Mouse (Mus musculus): ENCODE data around the gene Trim62. TPM values are rescaled to one million over a fixed set of nuclear protein-coding genes. Genes with fewer than 3 reads are reported as not detected.

Gene Trim62
- polyA plus RNA-seq, 1 experiment from 2014 or later = 23.8 TPM

- H3K27ac ChIP-seq (ENCODE audit: low read depth, low read length) = no peak overlapping the region
- H3K9ac ChIP-seq (ENCODE audit: low read depth, low read length) = no peak overlapping the region
- no peaks in the 10 kb centered on the region for H3K9me3 ChIP-seq (ENCODE audit: control insufficient read depth, low read length)
- 59% methylated on average over 5 of the region's 5 CpGs for WGBS
- H3K4me1 ChIP-seq (ENCODE audit: control insufficient read depth, insufficient read depth, low read depth, low read length) = no peaks in the 10 kb centered on the region
- no peaks in the 10 kb centered on the region for H3K36me3 ChIP-seq (ENCODE audit: control insufficient read depth, insufficient read depth, low read length)
- ATAC-seq = no peak
- H3K4me3 ChIP-seq (ENCODE audit: low read length) = no peak overlapping the region
- H3K4me2 ChIP-seq (ENCODE audit: low read length) = no peak overlapping the region
- H3K27me3 ChIP-seq (replicated peaks; ENCODE audit: control insufficient read depth, insufficient read depth, low read length) = no peaks in the 10 kb centered on the region
Observed at GRCm38 (mm10) chr4:128935595-128935994, 52.2 kb downstream of the Trim62 start.

GRCm38 (mm10) chr4:128942346-128942745 lies 59.0 kb downstream of the Trim62 start:
- Histone ChIP-seq H3K4me2 (ENCODE audit: low read length) (no peak overlapping the region), H3K9ac (ENCODE audit: low read depth, low read length) (no peak overlapping the region), H3K9me3 (ENCODE audit: control insufficient read depth, low read length) (no peaks in the 10 kb centered on the region), H3K27me3 (replicated peaks; ENCODE audit: control insufficient read depth, insufficient read depth, low read length) (no peaks in the 10 kb centered on the region; the same call in 1 of the 2 replicates), H3K27ac (ENCODE audit: low read depth, low read length) (no peak overlapping the region), H3K36me3 (ENCODE audit: control insufficient read depth, insufficient read depth, low read length) (no peaks in the 10 kb centered on the region), H3K4me3 (ENCODE audit: low read length) (no peak overlapping the region), H3K4me1 (ENCODE audit: control insufficient read depth, insufficient read depth, low read depth, low read length) (peaks cover 2% of the 10 kb centered on the region; the same call in 1 of the 2 replicates)
- no peak for ATAC-seq
- 56% methylated on average over 3 of the region's 3 CpGs for WGBS

- Histone ChIP-seq H3K36me3 (ENCODE audit: control insufficient read depth, insufficient read depth, low read length) (no peaks in the 10 kb centered on the region), H3K4me1 (ENCODE audit: control insufficient read depth, insufficient read depth, low read depth, low read length) (peaks cover 4% of the 10 kb centered on the region), H3K9me3 (ENCODE audit: control insufficient read depth, low read length) (no peaks in the 10 kb centered on the region), H3K4me2 (ENCODE audit: low read length) (no peak overlapping the region), H3K4me3 (ENCODE audit: low read length) (no peak overlapping the region), H3K27me3 (replicated peaks; ENCODE audit: control insufficient read depth, insufficient read depth, low read length) (no peaks in the 10 kb centered on the region; the same call in 1 of the 2 replicates), H3K9ac (ENCODE audit: low read depth, low read length) (no peak overlapping the region), H3K27ac (ENCODE audit: low read depth, low read length) (no peak overlapping the region)
- ATAC-seq = no peak
- WGBS = 77% methylated on average over 9 of the region's 9 CpGs
Observed at GRCm38 (mm10) chr4:128946736-128947135, 63.4 kb downstream of the Trim62 start.

- Histone ChIP-seq H3K27ac (ENCODE audit: low read depth, low read length) (no peak overlapping the region), H3K4me2 (ENCODE audit: low read length) (peak overlapping the region; percentile 45), H3K4me3 (ENCODE audit: low read length) (peak overlapping the region; percentile 28), H3K9me3 (ENCODE audit: control insufficient read depth, low read length) (no peaks in the 10 kb centered on the region), H3K36me3 (ENCODE audit: control insufficient read depth, insufficient read depth, low read length) (no peaks in the 10 kb centered on the region), H3K4me1 (ENCODE audit: control insufficient read depth, insufficient read depth, low read depth, low read length) (peaks cover 4% of the 10 kb centered on the region), H3K27me3 (replicated peaks; ENCODE audit: control insufficient read depth, insufficient read depth, low read length) (no peaks in the 10 kb centered on the region; the same call in 1 of the 2 replicates), H3K9ac (ENCODE audit: low read depth, low read length) (0 out of 2 replicates have a peak overlapping the region, but pooled peaks have one; percentile 49)
- no peak for ATAC-seq
- 14% methylated on average over 18 of the region's 18 CpGs for WGBS
Observed at GRCm38 (mm10) chr4:128947326-128947933, 64.0 kb downstream of the Trim62 start.

- no peaks in the 10 kb centered on the region for H3K9me3 ChIP-seq (ENCODE audit: control insufficient read depth, low read length)
- H3K36me3 ChIP-seq (ENCODE audit: control insufficient read depth, insufficient read depth, low read length) = no peaks in the 10 kb centered on the region
- ATAC-seq = no peak
- H3K4me1 ChIP-seq (ENCODE audit: control insufficient read depth, insufficient read depth, low read depth, low read length) = peaks cover 4% of the 10 kb centered on the region
- H3K27ac ChIP-seq (ENCODE audit: low read depth, low read length) = no peak overlapping the region
- 24% methylated on average over 6 of the region's 6 CpGs for WGBS
- no peak overlapping the region for H3K9ac ChIP-seq (ENCODE audit: low read depth, low read length)
- no peaks in the 10 kb centered on the region; the same call in 1 of the 2 replicates for H3K27me3 ChIP-seq (replicated peaks; ENCODE audit: control insufficient read depth, insufficient read depth, low read length)
- no peak overlapping the region for H3K4me2 ChIP-seq (ENCODE audit: low read length)
- no peak overlapping the region for H3K4me3 ChIP-seq (ENCODE audit: low read length)
Observed at GRCm38 (mm10) chr4:128948137-128948674, 64.8 kb downstream of the Trim62 start.

- H3K4me1 ChIP-seq (ENCODE audit: control insufficient read depth, insufficient read depth, low read depth, low read length) = peaks cover 4% of the 10 kb centered on the region
- no peaks in the 10 kb centered on the region; the same call in 1 of the 2 replicates for H3K27me3 ChIP-seq (replicated peaks; ENCODE audit: control insufficient read depth, insufficient read depth, low read length)
- ATAC-seq = no peak
- H3K9me3 ChIP-seq (ENCODE audit: control insufficient read depth, low read length) = no peaks in the 10 kb centered on the region
- H3K4me2 ChIP-seq (ENCODE audit: low read length) = no peak overlapping the region
- no peak overlapping the region for H3K27ac ChIP-seq (ENCODE audit: low read depth, low read length)
- H3K4me3 ChIP-seq (ENCODE audit: low read length) = no peak overlapping the region
- H3K9ac ChIP-seq (ENCODE audit: low read depth, low read length) = no peak overlapping the region
- H3K36me3 ChIP-seq (ENCODE audit: control insufficient read depth, insufficient read depth, low read length) = no peaks in the 10 kb centered on the region
- 44% methylated on average over 15 of the region's 15 CpGs for WGBS
Observed at GRCm38 (mm10) chr4:128949470-128950005, 66.2 kb downstream of the Trim62 start.

- Histone ChIP-seq H3K4me2 (ENCODE audit: low read length) (no peak overlapping the region), H3K4me1 (ENCODE audit: control insufficient read depth, insufficient read depth, low read depth, low read length) (peaks cover 4% of the 10 kb centered on the region), H3K27me3 (replicated peaks; ENCODE audit: control insufficient read depth, insufficient read depth, low read length) (no peaks in the 10 kb centered on the region; the same call in 1 of the 2 replicates), H3K9ac (ENCODE audit: low read depth, low read length) (no peak overlapping the region), H3K4me3 (ENCODE audit: low read length) (no peak overlapping the region), H3K36me3 (ENCODE audit: control insufficient read depth, insufficient read depth, low read length) (no peaks in the 10 kb centered on the region), H3K9me3 (ENCODE audit: control insufficient read depth, low read length) (no peaks in the 10 kb centered on the region), H3K27ac (ENCODE audit: low read depth, low read length) (no peak overlapping the region)
- WGBS = 58% methylated on average over 5 of the region's 5 CpGs
- ATAC-seq = peak; percentile 72
Observed at GRCm38 (mm10) chr4:128950461-128950860, 67.1 kb downstream of the Trim62 start.

- Histone ChIP-seq H3K9ac (ENCODE audit: low read depth, low read length) (no peak overlapping the region), H3K4me2 (ENCODE audit: low read length) (no peak overlapping the region), H3K4me3 (ENCODE audit: low read length) (no peak overlapping the region), H3K27me3 (replicated peaks; ENCODE audit: control insufficient read depth, insufficient read depth, low read length) (no peaks in the 10 kb centered on the region), H3K27ac (ENCODE audit: low read depth, low read length) (no peak overlapping the region), H3K9me3 (ENCODE audit: control insufficient read depth, low read length) (no peaks in the 10 kb centered on the region), H3K4me1 (ENCODE audit: control insufficient read depth, insufficient read depth, low read depth, low read length) (peaks cover 9% of the 10 kb centered on the region), H3K36me3 (ENCODE audit: control insufficient read depth, insufficient read depth, low read length) (no peaks in the 10 kb centered on the region)
- WGBS = 85% methylated on average over 5 of the region's 5 CpGs
- ATAC-seq = no peak
Observed at GRCm38 (mm10) chr4:128953851-128954250, 70.5 kb downstream of the Trim62 start.

- no peaks in the 10 kb centered on the region for H3K27me3 ChIP-seq (replicated peaks; ENCODE audit: control insufficient read depth, insufficient read depth, low read length)
- H3K4me1 ChIP-seq (ENCODE audit: control insufficient read depth, insufficient read depth, low read depth, low read length) = peaks cover 22% of the 10 kb centered on the region
- 39% methylated on average over 11 of the region's 11 CpGs for WGBS
- H3K27ac ChIP-seq (ENCODE audit: low read depth, low read length) = peak overlapping the region; percentile 5; the same call in 1 of the 2 replicates
- ATAC-seq = 0 out of 2 replicates have a peak, but pooled peaks have one; percentile 16
- no peak overlapping the region for H3K4me3 ChIP-seq (ENCODE audit: low read length)
- no peaks in the 10 kb centered on the region for H3K36me3 ChIP-seq (ENCODE audit: control insufficient read depth, insufficient read depth, low read length)
- H3K9me3 ChIP-seq (ENCODE audit: control insufficient read depth, low read length) = no peaks in the 10 kb centered on the region
- no peak overlapping the region for H3K4me2 ChIP-seq (ENCODE audit: low read length)
- H3K9ac ChIP-seq (ENCODE audit: low read depth, low read length) = no peak overlapping the region
Observed at GRCm38 (mm10) chr4:128957155-128957911, 74.0 kb downstream of the Trim62 start.

Measured in hindbrain, embryonic 16.5 days (tissue).